Mouse (Mus musculus): ENCODE data around the gene Lmo3. TPM values are rescaled to one million over a fixed set of nuclear protein-coding genes. Genes with fewer than 3 reads are reported as not detected.

Gene Lmo3
- polyA plus RNA-seq, 1 experiment from 2014 or later: 3.7 TPM

- Histone ChIP-seq H3K9ac (ENCODE audit: low read depth, low read length) (no peak overlapping the region), H3K9me3 (ENCODE audit: control insufficient read depth) (no peaks in the 10 kb centered on the region), H3K4me3 (ENCODE audit: low read depth, low read length) (no peak overlapping the region), H3K27me3 (replicated peaks; ENCODE audit: control insufficient read depth, insufficient read depth, low read length) (no peaks in the 10 kb centered on the region), H3K4me1 (replicated peaks; ENCODE audit: control insufficient read depth, insufficient read depth, low read length) (no peaks in the 10 kb centered on the region), H3K4me2 (replicated peaks; ENCODE audit: low read depth) (no peak overlapping the region), H3K36me3 (ENCODE audit: control insufficient read depth, insufficient read depth) (no peaks in the 10 kb centered on the region), H3K27ac (ENCODE audit: low read depth, low read length) (no peak overlapping the region)
- no peak for ATAC-seq
- WGBS: 82% methylated on average over 7 of the region's 7 CpGs
- no peak for TF ChIP-seq CTCF (IDR thresholded peaks at IDR 0.05; ENCODE audit: low read depth)
These were observed 247.8 kb downstream of the Lmo3 start for GRCm38 (mm10) chr6:138333991-138334390.

- Histone ChIP-seq H3K9me3 (ENCODE audit: control insufficient read depth) (no peaks in the 10 kb centered on the region), H3K9ac (ENCODE audit: low read depth, low read length) (no peak overlapping the region), H3K4me3 (ENCODE audit: low read depth, low read length) (no peak overlapping the region), H3K36me3 (ENCODE audit: control insufficient read depth, insufficient read depth) (no peaks in the 10 kb centered on the region), H3K4me1 (replicated peaks; ENCODE audit: control insufficient read depth, insufficient read depth, low read length) (0 out of 2 replicates have a peak, but pooled peaks cover 3% of the 10 kb centered on the region), H3K27ac (ENCODE audit: low read depth, low read length) (no peak overlapping the region), H3K27me3 (replicated peaks; ENCODE audit: control insufficient read depth, insufficient read depth, low read length) (no peaks in the 10 kb centered on the region), H3K4me2 (replicated peaks; ENCODE audit: low read depth) (no peak overlapping the region)
- ATAC-seq: no peak
- no peak for TF ChIP-seq CTCF (IDR thresholded peaks at IDR 0.05; ENCODE audit: low read depth)
- WGBS: 43% methylated on average over 3 of the region's 3 CpGs
These were observed 255.9 kb downstream of the Lmo3 start for GRCm38 (mm10) chr6:138325744-138326400.

GRCm38 (mm10) chr6:138325145-138325544 lies 256.6 kb downstream of the Lmo3 start:
- TF ChIP-seq CTCF (IDR thresholded peaks at IDR 0.05; ENCODE audit: low read depth): no peak
- Histone ChIP-seq H3K9me3 (ENCODE audit: control insufficient read depth) (no peaks in the 10 kb centered on the region), H3K4me3 (ENCODE audit: low read depth, low read length) (no peak overlapping the region), H3K4me2 (replicated peaks; ENCODE audit: low read depth) (no peak overlapping the region; the same call in 1 of the 2 replicates), H3K9ac (ENCODE audit: low read depth, low read length) (no peak overlapping the region), H3K36me3 (ENCODE audit: control insufficient read depth, insufficient read depth) (no peaks in the 10 kb centered on the region), H3K27me3 (replicated peaks; ENCODE audit: control insufficient read depth, insufficient read depth, low read length) (no peaks in the 10 kb centered on the region), H3K4me1 (replicated peaks; ENCODE audit: control insufficient read depth, insufficient read depth, low read length) (0 out of 2 replicates have a peak, but pooled peaks cover 3% of the 10 kb centered on the region), H3K27ac (ENCODE audit: low read depth, low read length) (no peak overlapping the region)
- no peak for ATAC-seq
- WGBS: 27% methylated on average over 3 of the region's 3 CpGs

GRCm38 (mm10) chr6:138323325-138323724 lies 258.4 kb downstream of the Lmo3 start:
- Histone ChIP-seq H3K27ac (ENCODE audit: low read depth, low read length) (no peak overlapping the region), H3K9ac (ENCODE audit: low read depth, low read length) (no peak overlapping the region), H3K9me3 (ENCODE audit: control insufficient read depth) (no peaks in the 10 kb centered on the region), H3K4me2 (replicated peaks; ENCODE audit: low read depth) (no peak overlapping the region), H3K4me3 (ENCODE audit: low read depth, low read length) (no peak overlapping the region), H3K4me1 (replicated peaks; ENCODE audit: control insufficient read depth, insufficient read depth, low read length) (0 out of 2 replicates have a peak, but pooled peaks cover 3% of the 10 kb centered on the region), H3K27me3 (replicated peaks; ENCODE audit: control insufficient read depth, insufficient read depth, low read length) (no peaks in the 10 kb centered on the region), H3K36me3 (ENCODE audit: control insufficient read depth, insufficient read depth) (no peaks in the 10 kb centered on the region)
- WGBS: 94% methylated on average over 14 of the region's 14 CpGs
- ATAC-seq: no peak
- TF ChIP-seq CTCF (IDR thresholded peaks at IDR 0.05; ENCODE audit: low read depth): no peak

- Histone ChIP-seq H3K4me1 (replicated peaks; ENCODE audit: control insufficient read depth, insufficient read depth, low read length) (0 out of 2 replicates have a peak, but pooled peaks cover 3% of the 10 kb centered on the region), H3K9me3 (ENCODE audit: control insufficient read depth) (no peaks in the 10 kb centered on the region), H3K27me3 (replicated peaks; ENCODE audit: control insufficient read depth, insufficient read depth, low read length) (no peaks in the 10 kb centered on the region), H3K36me3 (ENCODE audit: control insufficient read depth, insufficient read depth) (no peaks in the 10 kb centered on the region), H3K27ac (ENCODE audit: low read depth, low read length) (no peak overlapping the region), H3K9ac (ENCODE audit: low read depth, low read length) (no peak overlapping the region), H3K4me3 (ENCODE audit: low read depth, low read length) (no peak overlapping the region), H3K4me2 (replicated peaks; ENCODE audit: low read depth) (no peak overlapping the region)
- peak; percentile 59 for ATAC-seq
- 38% methylated on average over 8 of the region's 8 CpGs for WGBS
- 0 out of 2 replicates have a peak, but pooled peaks have one; percentile 14 for TF ChIP-seq CTCF (IDR thresholded peaks at IDR 0.05; ENCODE audit: low read depth)
These were observed 261.5 kb downstream of the Lmo3 start for GRCm38 (mm10) chr6:138320190-138320737.

Other genes starting within 250 kb of the Lmo3 start
- gene Igbp1b, start 76.6 kb upstream of the Lmo3 start, polyA plus RNA-seq (2015; fragmentation: Nextera tagmentation; extraction: Ambion mirVana): not detected in 2 replicates

Data from intestine, postnatal 0 days (tissue).